ENCODE assay signal across 20 mouse cellular contexts in the genomic region with DNA sequence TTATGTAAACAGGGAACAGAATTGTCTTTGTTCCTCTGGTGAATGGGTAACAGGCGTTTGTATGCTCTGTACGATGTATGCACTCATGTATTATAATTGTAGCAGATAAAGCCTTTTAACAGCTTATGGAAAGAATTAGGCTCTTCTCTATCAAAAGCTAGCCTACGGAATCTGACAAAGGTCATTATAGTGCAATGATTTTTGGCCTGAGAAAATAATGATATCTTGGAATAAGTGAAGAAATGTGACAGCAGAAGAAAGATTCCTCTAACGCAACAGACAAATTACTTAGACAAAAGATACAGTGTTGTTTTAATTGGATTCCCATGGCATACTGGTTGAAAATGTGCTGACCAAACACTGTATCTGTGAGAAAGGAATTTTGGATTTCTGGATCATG.
"Had no signal": no experiment of that assay in that cellular context is flagged by ENCODE, and none has a peak within 500 bp of the region (broad histone marks: within the 10 kb centered on the region; RNA-seq: fewer than 3 reads in every experiment).

No protein-coding gene starts in this region.

- H3K4me3 ChIP-seq: left cerebral cortex, adult 2 months; liver, embryonic 13.5 days; midbrain, embryonic 12.5 days; myocyte; neural tube, embryonic 13.5 days had no signal

- ATAC-seq: midbrain, embryonic 16.5 days had no signal

- H3K4me2 ChIP-seq: liver, embryonic 13.5 days; midbrain, embryonic 12.5 days; neural tube, embryonic 13.5 days had no signal

- DNase-seq: kidney, adult 9 months; kidney, postnatal 14 days; kidney, postnatal 4 days; layer of hippocampus, postnatal 36 days; liver, embryonic 13.5 days; lung, adult 2 months; lung, postnatal 14 days; lung, postnatal 4 days; right cerebral cortex, adult 18-20 months; right cerebral cortex, postnatal 14 days; right cerebral cortex, postnatal 4 days; thymus, adult 2 months; thymus, postnatal 14 days; thymus, postnatal 4 days had no signal

- H3K27ac ChIP-seq: left cerebral cortex, adult 2 months; liver, embryonic 13.5 days; midbrain, embryonic 12.5 days; neural tube, embryonic 13.5 days; stomach, postnatal 0 days had no signal

- H3K9ac ChIP-seq: liver, embryonic 13.5 days; midbrain, embryonic 12.5 days; neural tube, embryonic 13.5 days had no signal

- H3K36me3 ChIP-seq: liver, embryonic 13.5 days; midbrain, embryonic 12.5 days; neural tube, embryonic 13.5 days had no signal

- H3K9me3 ChIP-seq: liver, embryonic 13.5 days; midbrain, embryonic 12.5 days; neural tube, embryonic 13.5 days had no signal

- H3K27me3 ChIP-seq: liver, embryonic 13.5 days; midbrain, embryonic 12.5 days; neural tube, embryonic 13.5 days had no signal
